Comparison of ENCODE assay signal across 8 mouse cellular contexts in the genomic region with DNA sequence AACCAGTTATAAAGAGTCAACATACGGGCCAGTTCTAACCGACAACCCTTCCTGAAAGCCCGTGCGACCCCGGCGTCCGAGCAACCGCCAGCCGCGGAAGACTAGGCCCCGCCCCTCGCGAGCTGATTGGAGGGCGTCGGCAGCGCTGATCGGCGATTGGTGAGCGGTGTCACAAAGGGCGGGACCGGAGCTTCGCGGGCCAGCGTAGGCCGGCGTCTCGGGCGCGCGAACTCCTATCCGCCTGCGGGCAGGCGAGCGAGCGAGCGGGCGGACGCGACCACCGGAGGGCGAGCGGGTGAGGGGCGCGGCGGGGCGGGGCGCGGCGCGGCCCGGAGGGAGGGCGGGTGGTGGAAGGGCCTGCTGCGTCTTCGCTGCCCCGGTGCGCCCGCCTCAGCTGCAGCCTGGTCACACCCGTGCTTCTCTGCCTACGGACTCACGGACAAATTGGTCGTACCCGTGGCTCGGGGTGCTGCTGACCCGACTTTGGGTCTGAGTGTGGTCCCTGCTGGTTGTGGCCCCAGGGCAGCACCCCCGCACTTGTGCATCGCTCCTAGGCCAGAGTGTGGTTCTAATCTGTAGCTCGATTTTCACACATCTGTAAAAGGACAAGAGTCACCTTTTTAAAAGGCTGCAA. TPM values are rescaled to one million over a fixed set of nuclear protein-coding genes. Genes with fewer than 3 reads are reported as not detected.
DNase-seq lines count a peak whose midpoint lies in the region; ATAC-seq and TF ChIP-seq lines count a peak whose summit lies in the region.

A gene (plus strand): TSS at position 205 of the 634 bp plus-strand sequence.

- H3K27ac ChIP-seq in forebrain, embryonic 11.5 days (ENCODE audit: low read depth, low read length), result peak within 1 kb of the TSS; percentile 66
- no peak within 1 kb of the TSS for H3K27ac ChIP-seq in heart, postnatal 0 days (ENCODE audit: low read depth)
- H3K27ac ChIP-seq in liver, embryonic 16.5 days (ENCODE audit: low read length), result peak within 1 kb of the TSS; percentile 72
- peak within 1 kb of the TSS; percentile 61 for H3K27ac ChIP-seq in neural tube, embryonic 13.5 days (replicated peaks)
- H3K27ac ChIP-seq in testis, adult 2 months (ENCODE audit: control insufficient read depth, insufficient read depth, low read depth, low read length), result peak within 1 kb of the TSS; percentile 98

- H3K4me1 ChIP-seq in forebrain, embryonic 11.5 days (replicated peaks; ENCODE audit: control insufficient read depth, insufficient read depth, low read length), result 0 out of 2 replicates have a peak, but pooled peaks cover 2% of the 10 kb centered on the region
- H3K4me1 ChIP-seq in heart, postnatal 0 days (ENCODE audit: control insufficient read depth, insufficient read depth), result peaks cover 5% of the 10 kb centered on the region; the same call in 1 of the 2 replicates
- peaks cover 23% of the 10 kb centered on the region for H3K4me1 ChIP-seq in liver, embryonic 16.5 days (ENCODE audit: control insufficient read depth, low read depth, low read length)
- peaks cover 26% of the 10 kb centered on the region for H3K4me1 ChIP-seq in neural tube, embryonic 13.5 days (replicated peaks)
- H3K4me1 ChIP-seq in testis, adult 2 months (ENCODE audit: control insufficient read depth, insufficient read depth, low read length), result no peaks in the 10 kb centered on the region

- peak within 1 kb of the TSS; percentile 73 for H3K9ac ChIP-seq in forebrain, embryonic 11.5 days (ENCODE audit: low read length)
- H3K9ac ChIP-seq in heart, postnatal 0 days (replicated peaks; ENCODE audit: low read depth, low read length), result peak within 1 kb of the TSS; percentile 68
- peak within 1 kb of the TSS; percentile 82 for H3K9ac ChIP-seq in liver, embryonic 16.5 days (ENCODE audit: low read depth, low read length)
- H3K9ac ChIP-seq in neural tube, embryonic 13.5 days, result peak within 1 kb of the TSS; percentile 80

- TF ChIP-seq POLR2A in testis, adult 2 months (IDR thresholded peaks at IDR 0.05; ENCODE audit: control insufficient read depth, low read depth, low read length), result peak; percentile 90

- no peak; the same call in 1 of the 2 replicates for TF ChIP-seq EP300 in heart, postnatal 0 days (IDR thresholded peaks at IDR 0.05; ENCODE audit: low read depth)

- no peaks in the 10 kb centered on the region for H3K36me3 ChIP-seq in forebrain, embryonic 11.5 days (ENCODE audit: control insufficient read depth, insufficient read depth, low read length)
- peaks cover 28% of the 10 kb centered on the region for H3K36me3 ChIP-seq in heart, postnatal 0 days (replicated peaks; ENCODE audit: control insufficient read depth, insufficient read depth, low read length)
- no peaks in the 10 kb centered on the region; the same call in 1 of the 2 replicates for H3K36me3 ChIP-seq in liver, embryonic 16.5 days (ENCODE audit: control insufficient read depth, insufficient read depth)
- H3K36me3 ChIP-seq in neural tube, embryonic 13.5 days, result peaks cover 25% of the 10 kb centered on the region
- peaks cover 2% of the 10 kb centered on the region for H3K36me3 ChIP-seq in testis, adult 2 months (ENCODE audit: control insufficient read depth, insufficient read depth, low read length)

- peak within 1 kb of the TSS; percentile 67 for H3K4me2 ChIP-seq in forebrain, embryonic 11.5 days (ENCODE audit: low read depth, low read length, severe bottlenecking)
- H3K4me2 ChIP-seq in heart, postnatal 0 days (ENCODE audit: low read depth, low read length), result peak within 1 kb of the TSS; percentile 97
- H3K4me2 ChIP-seq in liver, embryonic 16.5 days (ENCODE audit: low read depth, low read length), result peak within 1 kb of the TSS; percentile 95
- peak within 1 kb of the TSS; percentile 71 for H3K4me2 ChIP-seq in neural tube, embryonic 13.5 days

- H3K27me3 ChIP-seq in forebrain, embryonic 11.5 days (ENCODE audit: control insufficient read depth, insufficient read depth, low read length), result no peaks in the 10 kb centered on the region
- no peaks in the 10 kb centered on the region for H3K27me3 ChIP-seq in heart, postnatal 0 days (ENCODE audit: control insufficient read depth, insufficient read depth, low read length)
- no peaks in the 10 kb centered on the region for H3K27me3 ChIP-seq in liver, embryonic 16.5 days (ENCODE audit: control insufficient read depth, insufficient read depth, low read depth, low read length)
- no peaks in the 10 kb centered on the region for H3K27me3 ChIP-seq in neural tube, embryonic 13.5 days
- no peaks in the 10 kb centered on the region for H3K27me3 ChIP-seq in testis, adult 2 months (ENCODE audit: control insufficient read depth, insufficient read depth, low read length)

- no peaks in the 10 kb centered on the region for H3K9me3 ChIP-seq in forebrain, embryonic 11.5 days (ENCODE audit: control insufficient read depth, low read length)
- no peaks in the 10 kb centered on the region for H3K9me3 ChIP-seq in heart, postnatal 0 days (replicated peaks; ENCODE audit: control insufficient read depth, low read length)
- H3K9me3 ChIP-seq in liver, embryonic 16.5 days (replicated peaks; ENCODE audit: control insufficient read depth, low read length), result no peaks in the 10 kb centered on the region
- H3K9me3 ChIP-seq in neural tube, embryonic 13.5 days, result no peaks in the 10 kb centered on the region

- under 1% methylated on average over 58 of the region's 67 CpGs for WGBS in forebrain, embryonic 11.5 days
- under 1% methylated on average over 60 of the region's 67 CpGs for WGBS in heart, postnatal 0 days
- WGBS in liver, embryonic 16.5 days (ENCODE audit: insufficient replicate concordance), result under 1% methylated on average over 58 of the region's 67 CpGs
- under 1% methylated on average over 64 of the region's 67 CpGs for WGBS in neural tube, embryonic 13.5 days

- H3K4me3 ChIP-seq in forebrain, embryonic 11.5 days (ENCODE audit: low read depth, low read length), result peak within 1 kb of the TSS; percentile 59
- H3K4me3 ChIP-seq in heart, postnatal 0 days (ENCODE audit: low read depth, low read length), result peak within 1 kb of the TSS; percentile 72
- peak within 1 kb of the TSS; percentile 77 for H3K4me3 ChIP-seq in liver, embryonic 16.5 days (ENCODE audit: low read depth, low read length)
- peak within 1 kb of the TSS; percentile 60 for H3K4me3 ChIP-seq in neural tube, embryonic 13.5 days
- H3K4me3 ChIP-seq in testis, adult 2 months (ENCODE audit: control insufficient read depth, low read depth, low read length), result peak within 1 kb of the TSS; percentile 95

- peak; percentile 80 for DNase-seq in CD8-positive naive resting alpha-beta T cell, adult 2 months (ENCODE audit: low read depth in 2 of 2, low spot score in 2 of 2)
- peak; percentile 82 for DNase-seq in c-Kit-positive CD71-negative TER-119-negative erythroid progenitor cells, embryonic 14.5 days (ENCODE audit: low read depth)
- DNase-seq in forebrain, embryonic 11.5 days (ENCODE audit: low spot score), result peak; percentile 97
- DNase-seq in heart, postnatal 0 days (ENCODE audit: low spot score), result peak; percentile 91
- DNase-seq in kidney, postnatal 4 days, result peak; percentile 96 to 97

- ATAC-seq in forebrain, embryonic 11.5 days (replicated peaks; ENCODE audit: low FRiP score), result peak; percentile 95
- ATAC-seq in heart, postnatal 0 days (ENCODE audit: insufficient read depth, low read depth), result peak; percentile 98
- ATAC-seq in liver, embryonic 16.5 days (ENCODE audit: low read depth), result peak; percentile 95
- peak; percentile 98 for ATAC-seq in neural tube, embryonic 13.5 days (ENCODE audit: low read depth)

- no peak for TF ChIP-seq CTCF in heart, postnatal 0 days (IDR thresholded peaks at IDR 0.05; ENCODE audit: low read depth)
- TF ChIP-seq CTCF in testis, adult 2 months (IDR thresholded peaks at IDR 0.05; ENCODE audit: control insufficient read depth, insufficient read depth, insufficient replicate concordance, low read depth, low read length), result no peak

RNA-seq across cellular contexts. Expression of the gene that starts here (rescaled TPM):
- polyA plus RNA-seq in forebrain, embryonic 11.5 days (2014; fragmentation: Nextera tagmentation; extraction: Ambion mirVana), result 12.7 and 12.9 TPM in 2 replicates
- 1.0 and 4.6 TPM in 2 replicates for total RNA-seq in heart, postnatal 0 days (2014; rRNA removed; ENCODE audit: low replicate concordance)
- polyA plus RNA-seq in heart, postnatal 0 days (2015; fragmentation: Nextera tagmentation; extraction: Ambion mirVana), result 2.0 and 2.1 TPM in 2 replicates
- 4.9 and 5.4 TPM in 2 replicates for polyA plus RNA-seq in liver, embryonic 16.5 days (2015; fragmentation: Nextera tagmentation; extraction: Ambion mirVana)
- polyA plus RNA-seq in neural tube, embryonic 13.5 days (2015; fragmentation: Nextera tagmentation; extraction: Ambion mirVana), result 5.4 and 6.5 TPM in 2 replicates
- 108 and 157 TPM in 2 replicates for polyA plus RNA-seq in testis, adult 2 months (2012; rRNA removed)
